Mouse (Mus musculus): ENCODE data around the gene Rps6ka1. TPM values are rescaled to one million over a fixed set of nuclear protein-coding genes. Genes with fewer than 3 reads are reported as not detected.
"Not testable (repeated sequence)": the region's sequence is repeated elsewhere in the genome, so short reads cannot be mapped to it uniquely, and the experiment has no call there.

Rps6ka1 gene
- total and polyA plus RNA-seq, 2 experiments, result 4.1 to 16.9 TPM

- WGBS, result 42% methylated on average over 4 of the region's 4 CpGs
- H3K79me2 ChIP-seq (ENCODE audit: control insufficient read depth, insufficient read depth, low read length), result no peaks in the 10 kb centered on the region
- no peaks in the 10 kb centered on the region for H3K27me3 ChIP-seq (ENCODE audit: control insufficient read depth, insufficient read depth, low read length)
- no peak overlapping the region for H3K9ac ChIP-seq (ENCODE audit: low read depth, low read length)
- H3K36me3 ChIP-seq (ENCODE audit: control insufficient read depth, insufficient read depth, low read length), result no peaks in the 10 kb centered on the region
- H3K4me1 ChIP-seq (ENCODE audit: control insufficient read depth, insufficient read depth, low read length), result no peaks in the 10 kb centered on the region
- no peak overlapping the region for H3K4me3 ChIP-seq (ENCODE audit: insufficient read depth, low read depth, low read length)
- TF ChIP-seq POLR2A (IDR thresholded peaks at IDR 0.05; ENCODE audit: extremely low read depth, insufficient read depth, low read length), result no peak
- no peak for TF ChIP-seq CTCF (IDR thresholded peaks at IDR 0.05; ENCODE audit: low read depth, low read length)
- H3K27ac ChIP-seq (replicated peaks; ENCODE audit: insufficient read depth, low read depth, low read length), result no peak overlapping the region
- no peak for DNase-seq (ENCODE audit: extremely low read depth, low read depth, low spot score)
Observed at GRCm38 (mm10) chr4:133925204-133925603, 37.6 kb upstream of the Rps6ka1 start.

GRCm38 (mm10) chr4:133923743-133924142 lies 36.1 kb upstream of the Rps6ka1 start:
- Histone ChIP-seq H3K27ac (replicated peaks; ENCODE audit: insufficient read depth, low read depth, low read length) (no peak overlapping the region), H3K4me3 (ENCODE audit: insufficient read depth, low read depth, low read length) (no peak overlapping the region), H3K27me3 (ENCODE audit: control insufficient read depth, insufficient read depth, low read length) (no peaks in the 10 kb centered on the region), H3K79me2 (ENCODE audit: control insufficient read depth, insufficient read depth, low read length) (no peaks in the 10 kb centered on the region), H3K9ac (ENCODE audit: low read depth, low read length) (no peak overlapping the region), H3K4me1 (ENCODE audit: control insufficient read depth, insufficient read depth, low read length) (no peaks in the 10 kb centered on the region), H3K36me3 (ENCODE audit: control insufficient read depth, insufficient read depth, low read length) (no peaks in the 10 kb centered on the region)
- 92% methylated on average over 5 of the region's 5 CpGs for WGBS
- no peak for DNase-seq (ENCODE audit: extremely low read depth, low read depth, low spot score)
- TF ChIP-seq POLR2A (IDR thresholded peaks at IDR 0.05; ENCODE audit: extremely low read depth, insufficient read depth, low read length), result no peak

DNA sequence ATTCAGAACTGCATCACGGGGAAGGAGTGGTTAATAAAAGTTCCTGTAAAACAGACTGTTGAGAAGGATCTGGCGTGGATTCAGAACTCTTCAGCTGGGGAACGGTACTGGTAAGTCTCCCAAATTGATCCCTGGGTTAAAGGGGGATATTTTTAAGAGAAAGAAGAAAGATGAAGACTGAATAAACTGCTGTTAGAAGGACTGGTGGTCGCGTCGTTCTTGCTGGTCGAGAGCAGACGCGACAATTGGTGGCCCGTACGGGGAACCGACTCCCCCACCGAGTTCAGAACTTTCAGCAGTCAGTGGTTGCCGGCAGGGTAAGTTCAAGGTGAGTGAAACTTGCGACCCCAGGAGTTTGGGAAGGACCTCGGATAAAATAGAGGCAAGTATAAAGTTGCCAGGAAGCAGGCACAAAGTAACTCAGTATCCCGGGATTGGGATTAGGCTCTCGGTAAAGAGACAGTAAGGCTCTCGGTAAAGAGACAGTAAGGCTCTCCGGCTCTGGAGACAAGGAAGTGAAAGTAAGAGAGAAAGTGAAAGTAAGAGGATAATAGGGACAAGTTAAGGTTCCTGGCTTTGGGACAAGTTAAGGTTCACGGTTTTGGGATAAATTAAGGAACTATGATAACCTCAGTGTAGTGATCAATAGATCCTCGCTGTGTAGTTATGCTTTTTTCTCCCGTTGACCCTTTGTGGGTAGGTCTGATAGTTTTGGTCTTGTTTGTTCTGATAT lies 30.7 kb upstream of the Rps6ka1 start:
- not testable (repeated sequence) for H3K27me3 ChIP-seq (ENCODE audit: control insufficient read depth, insufficient read depth, low read length); H3K9ac ChIP-seq (ENCODE audit: low read depth, low read length); H3K4me1 ChIP-seq (ENCODE audit: control insufficient read depth, insufficient read depth, low read length); DNase-seq (ENCODE audit: extremely low read depth, low read depth, low spot score); H3K36me3 ChIP-seq (ENCODE audit: control insufficient read depth, insufficient read depth, low read length); H3K79me2 ChIP-seq (ENCODE audit: control insufficient read depth, insufficient read depth, low read length); H3K27ac ChIP-seq (replicated peaks; ENCODE audit: insufficient read depth, low read depth, low read length); H3K4me3 ChIP-seq (ENCODE audit: insufficient read depth, low read depth, low read length)
- 87% methylated on average over 23 of the region's 23 CpGs for WGBS

GRCm38 (mm10) chr4:133911983-133912382 lies 24.4 kb upstream of the Rps6ka1 start:
- no peaks in the 10 kb centered on the region for H3K79me2 ChIP-seq (ENCODE audit: control insufficient read depth, insufficient read depth, low read length)
- H3K27ac ChIP-seq (replicated peaks; ENCODE audit: insufficient read depth, low read depth, low read length), result no peak overlapping the region
- WGBS, result 67% methylated on average over 4 of the region's 4 CpGs
- TF ChIP-seq POLR2A (IDR thresholded peaks at IDR 0.05; ENCODE audit: extremely low read depth, insufficient read depth, low read length) (no peak), CTCF (IDR thresholded peaks at IDR 0.05; ENCODE audit: low read depth, low read length) (no peak)
- H3K27me3 ChIP-seq (ENCODE audit: control insufficient read depth, insufficient read depth, low read length), result no peaks in the 10 kb centered on the region
- DNase-seq (ENCODE audit: extremely low read depth, low read depth, low spot score), result no peak
- H3K4me3 ChIP-seq (ENCODE audit: insufficient read depth, low read depth, low read length), result no peak overlapping the region
- H3K9ac ChIP-seq (ENCODE audit: low read depth, low read length), result no peak overlapping the region
- 0 out of 2 replicates have a peak, but pooled peaks cover 2% of the 10 kb centered on the region for H3K4me1 ChIP-seq (ENCODE audit: control insufficient read depth, insufficient read depth, low read length)
- H3K36me3 ChIP-seq (ENCODE audit: control insufficient read depth, insufficient read depth, low read length), result no peaks in the 10 kb centered on the region

GRCm38 (mm10) chr4:133910236-133911211 lies 22.9 kb upstream of the Rps6ka1 start:
- H3K9ac ChIP-seq (ENCODE audit: low read depth, low read length), result peak overlapping the region; percentile 75
- no peaks in the 10 kb centered on the region for H3K36me3 ChIP-seq (ENCODE audit: control insufficient read depth, insufficient read depth, low read length)
- peak; percentile 83 for DNase-seq (ENCODE audit: extremely low read depth, low read depth, low spot score)
- peak overlapping the region; percentile 58 for H3K4me3 ChIP-seq (ENCODE audit: insufficient read depth, low read depth, low read length)
- 0 out of 2 replicates have a peak, but pooled peaks cover 2% of the 10 kb centered on the region for H3K4me1 ChIP-seq (ENCODE audit: control insufficient read depth, insufficient read depth, low read length)
- H3K27ac ChIP-seq (replicated peaks; ENCODE audit: insufficient read depth, low read depth, low read length), result peak overlapping the region; percentile 82
- WGBS, result under 1% methylated on average over 57 of the region's 57 CpGs
- no peaks in the 10 kb centered on the region for H3K79me2 ChIP-seq (ENCODE audit: control insufficient read depth, insufficient read depth, low read length)
- no peaks in the 10 kb centered on the region for H3K27me3 ChIP-seq (ENCODE audit: control insufficient read depth, insufficient read depth, low read length)
- TF ChIP-seq CTCF (IDR thresholded peaks at IDR 0.05; ENCODE audit: low read depth, low read length) (peak; percentile 92), POLR2A (IDR thresholded peaks at IDR 0.05; ENCODE audit: extremely low read depth, insufficient read depth, low read length) (peak; percentile 65; the same call in 1 of the 2 replicates)
